Mouse (Mus musculus): ENCODE measurements around the gene Ivd. TPM values are rescaled to one million over a fixed set of nuclear protein-coding genes. Genes with fewer than 3 reads are reported as not detected.

Gene Ivd
- polyA plus RNA-seq (2011; ENCODE audit: insufficient read depth, insufficient read length, low replicate concordance, missing spikeins): 16.0 and 19.9 TPM in 2 replicates

- Histone ChIP-seq H3K27ac (ENCODE audit: control insufficient read depth, insufficient read depth, low read depth, low read length, poor library complexity) (peak within 1 kb of the TSS; percentile 62), H3K4me3 (replicated peaks; ENCODE audit: control insufficient read depth, low read depth, low read length) (peak within 1 kb of the TSS; percentile 68), H3K4me1 (ENCODE audit: control insufficient read depth, insufficient read depth, low read length) (no peaks in the 10 kb centered on the region)
- TF ChIP-seq CTCF (IDR thresholded peaks at IDR 0.05; ENCODE audit: control insufficient read depth, insufficient read depth, low read length) (no peak), POLR2A (IDR thresholded peaks at IDR 0.05; ENCODE audit: borderline replicate concordance, control insufficient read depth, low read depth, low read length) (peak; percentile 82; the same call in 1 of the 2 replicates)
- under 1% methylated on average over 34 of the region's 34 CpGs for WGBS
Observed at GRCm38 (mm10) chr2:118861454-118862339, at the start of gene Ivd. Ivd (plus strand) TSS chr2:118861954.

GRCm38 (mm10) chr2:118812724-118813123, 49.0 kb upstream of the Ivd start:
- Histone ChIP-seq H3K4me1 (ENCODE audit: control insufficient read depth, insufficient read depth, low read length) (peaks cover 2% of the 10 kb centered on the region; the same call in 1 of the 2 replicates), H3K4me3 (replicated peaks; ENCODE audit: control insufficient read depth, low read depth, low read length) (no peak overlapping the region), H3K27ac (ENCODE audit: control insufficient read depth, insufficient read depth, low read depth, low read length, poor library complexity) (no peak overlapping the region)
- 57% methylated on average over 1 of the region's 1 CpGs for WGBS
- TF ChIP-seq CTCF (IDR thresholded peaks at IDR 0.05; ENCODE audit: control insufficient read depth, insufficient read depth, low read length): no peak
- no peak for TF ChIP-seq POLR2A (IDR thresholded peaks at IDR 0.05; ENCODE audit: borderline replicate concordance, control insufficient read depth, low read depth, low read length)

GRCm38 (mm10) chr2:118813981-118814836, 47.5 kb upstream of the Ivd start, which contains the start of gene Knstrn:
Knstrn (plus strand) TSS chr2:118814003.
- TF ChIP-seq CTCF (IDR thresholded peaks at IDR 0.05; ENCODE audit: control insufficient read depth, insufficient read depth, low read length): no peak
- TF ChIP-seq POLR2A (IDR thresholded peaks at IDR 0.05; ENCODE audit: borderline replicate concordance, control insufficient read depth, low read depth, low read length): peak; percentile 48; the same call in 1 of the 2 replicates
- peak within 1 kb of the TSS; percentile 68 for H3K27ac ChIP-seq (ENCODE audit: control insufficient read depth, insufficient read depth, low read depth, low read length, poor library complexity)
- H3K4me3 ChIP-seq (replicated peaks; ENCODE audit: control insufficient read depth, low read depth, low read length): peak within 1 kb of the TSS; percentile 90
- WGBS: 1% methylated on average over 49 of the region's 49 CpGs
- H3K4me1 ChIP-seq (ENCODE audit: control insufficient read depth, insufficient read depth, low read length): peaks cover 2% of the 10 kb centered on the region; the same call in 1 of the 2 replicates

GRCm38 (mm10) chr2:118822800-118823199, 39.0 kb upstream of the Ivd start:
- TF ChIP-seq CTCF (IDR thresholded peaks at IDR 0.05; ENCODE audit: control insufficient read depth, insufficient read depth, low read length) (no peak), POLR2A (IDR thresholded peaks at IDR 0.05; ENCODE audit: borderline replicate concordance, control insufficient read depth, low read depth, low read length) (no peak)
- no peak overlapping the region for H3K4me3 ChIP-seq (replicated peaks; ENCODE audit: control insufficient read depth, low read depth, low read length)
- no peaks in the 10 kb centered on the region for H3K4me1 ChIP-seq (ENCODE audit: control insufficient read depth, insufficient read depth, low read length)
- 86% methylated on average over 5 of the region's 5 CpGs for WGBS
- no peak overlapping the region for H3K27ac ChIP-seq (ENCODE audit: control insufficient read depth, insufficient read depth, low read depth, low read length, poor library complexity)

- Histone ChIP-seq H3K27ac (ENCODE audit: control insufficient read depth, insufficient read depth, low read depth, low read length, poor library complexity) (no peak overlapping the region), H3K4me3 (replicated peaks; ENCODE audit: control insufficient read depth, low read depth, low read length) (no peak overlapping the region), H3K4me1 (ENCODE audit: control insufficient read depth, insufficient read depth, low read length) (no peaks in the 10 kb centered on the region)
- WGBS: 94% methylated on average over 4 of the region's 4 CpGs
- TF ChIP-seq POLR2A (IDR thresholded peaks at IDR 0.05; ENCODE audit: borderline replicate concordance, control insufficient read depth, low read depth, low read length) (no peak), CTCF (IDR thresholded peaks at IDR 0.05; ENCODE audit: control insufficient read depth, insufficient read depth, low read length) (no peak)
Observed at GRCm38 (mm10) chr2:118824396-118824795, 37.4 kb upstream of the Ivd start.

- no peak overlapping the region for H3K27ac ChIP-seq (ENCODE audit: control insufficient read depth, insufficient read depth, low read depth, low read length, poor library complexity)
- TF ChIP-seq POLR2A (IDR thresholded peaks at IDR 0.05; ENCODE audit: borderline replicate concordance, control insufficient read depth, low read depth, low read length) (no peak), CTCF (IDR thresholded peaks at IDR 0.05; ENCODE audit: control insufficient read depth, insufficient read depth, low read length) (no peak)
- 91% methylated on average over 5 of the region's 5 CpGs for WGBS
- H3K4me3 ChIP-seq (replicated peaks; ENCODE audit: control insufficient read depth, low read depth, low read length): no peak overlapping the region
- no peaks in the 10 kb centered on the region for H3K4me1 ChIP-seq (ENCODE audit: control insufficient read depth, insufficient read depth, low read length)
Observed at GRCm38 (mm10) chr2:118829096-118829495, 32.7 kb upstream of the Ivd start.

- Histone ChIP-seq H3K4me1 (ENCODE audit: control insufficient read depth, insufficient read depth, low read length) (no peaks in the 10 kb centered on the region; the same call in 1 of the 2 replicates), H3K27ac (ENCODE audit: control insufficient read depth, insufficient read depth, low read depth, low read length, poor library complexity) (no peak overlapping the region), H3K4me3 (replicated peaks; ENCODE audit: control insufficient read depth, low read depth, low read length) (no peak overlapping the region)
- 69% methylated on average over 6 of the region's 6 CpGs for WGBS
- TF ChIP-seq POLR2A (IDR thresholded peaks at IDR 0.05; ENCODE audit: borderline replicate concordance, control insufficient read depth, low read depth, low read length) (no peak), CTCF (IDR thresholded peaks at IDR 0.05; ENCODE audit: control insufficient read depth, insufficient read depth, low read length) (no peak)
Observed at GRCm38 (mm10) chr2:118834061-118834460, 27.7 kb upstream of the Ivd start.
